Mouse (Mus musculus) heart, embryonic 16.5 days (tissue): ENCODE results near the gene Ell. TPM values are rescaled to one million over a fixed set of nuclear protein-coding genes. Genes with fewer than 3 reads are reported as not detected.
"Not testable (repeated sequence)": the region's sequence is repeated elsewhere in the genome, so short reads cannot be mapped to it uniquely, and the experiment has no call there.

Experiments
- ATAC-seq: fragments of 200-750 bp; cut with Nextera tagmentation; replicated peaks from 2 replicates; pipeline ENCODE4 v1.8.0; 2017; ENCODE audit warnings: moderate number of reproducible peaks; ENCODE audit not compliant: insufficient read depth, low FRiP score; ENCODE audit errors: extremely low read depth
- H3K27ac ChIP-seq: fragments of 300-500 bp; sonication (generic); 2 replicates; pipeline ENCODE4 v1.5.1; 2014; ENCODE audit warnings: mild to moderate bottlenecking, low read length, control low read depth, moderate library complexity
- H3K27me3 ChIP-seq: fragments of 300-500 bp; sonication (generic); 2 replicates; pipeline ENCODE4 v1.6.1; 2014; ENCODE audit warnings: low read length, mixed read lengths; ENCODE audit not compliant: control insufficient read depth, insufficient read depth
- H3K36me3 ChIP-seq: fragments of 300-500 bp; sonication (generic); 2 replicates; pipeline ENCODE4 v1.6.1; 2014; ENCODE audit not compliant: control insufficient read depth, insufficient read depth
- H3K4me1 ChIP-seq: fragments of 300-500 bp; sonication (generic); 2 replicates; pipeline ENCODE4 v1.6.1; 2014; ENCODE audit warnings: low read length, mixed read lengths; ENCODE audit not compliant: control insufficient read depth, insufficient read depth
- H3K4me2 ChIP-seq: fragments of 300-500 bp; sonication (generic); 2 replicates; pipeline ENCODE4 v1.6.1; 2014; ENCODE audit warnings: low read depth, mild to moderate bottlenecking, control low read depth, low read length
- H3K4me3 ChIP-seq: fragments of 300-500 bp; sonication (generic); 2 replicates; pipeline ENCODE4 v1.5.1; 2014; ENCODE audit warnings: mild to moderate bottlenecking, control low read depth, low read length
- H3K9ac ChIP-seq: fragments of 300-500 bp; sonication (generic); 2 replicates; pipeline ENCODE4 v1.6.1; 2014; ENCODE audit warnings: low read length, control low read depth
- H3K9me3 ChIP-seq: fragments of 300-500 bp; sonication (generic); replicated peaks from 2 replicates; pipeline ENCODE4 v1.6.1; 2016; ENCODE audit warnings: low read length; ENCODE audit not compliant: control insufficient read depth
- WGBS: fragments of 180-500 bp; shearing (Covaris S2); extraction: QIAGEN DNeasy Blood & Tissue Kit; methylation state at CpG from one replicate; pipeline ENCODE4 v1.1.7; 2014; 5-methylcytosine and 5-hydroxymethylcytosine counted together
- polyA plus RNA-seq: library from polyadenylated mRNA; unstranded; fragments of >200 nt; fragmentation: Nextera tagmentation; extraction: Ambion mirVana; gene quantifications from 2 replicates; pipeline ENCODE4 v1.2.1, GENCODE M21; 2015

The Ell gene
- polyA plus RNA-seq, 1 experiment from 2014 or later = 14.0 TPM

DNA sequence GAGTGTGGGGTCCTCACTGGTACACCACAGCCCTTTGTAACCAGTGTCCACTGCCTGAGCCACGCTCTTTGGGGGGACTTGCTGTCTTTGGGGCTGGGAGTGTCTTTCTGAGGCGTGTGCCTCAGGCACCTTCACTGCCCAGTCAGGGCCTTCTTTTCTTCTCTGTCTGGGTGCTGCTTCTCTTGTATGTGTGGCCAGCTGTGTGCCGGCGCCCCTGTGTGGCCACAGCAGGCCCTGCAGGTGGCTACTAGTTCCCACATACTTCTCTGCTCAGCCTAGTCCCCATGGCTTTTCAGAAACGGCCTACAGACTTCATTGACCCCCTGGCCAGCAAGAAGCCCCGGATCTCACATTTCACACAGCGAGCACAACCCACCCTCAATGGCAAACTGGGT lies 46.0 kb downstream of the Ell start:
- no peak overlapping the region for H3K27ac ChIP-seq

DNA sequence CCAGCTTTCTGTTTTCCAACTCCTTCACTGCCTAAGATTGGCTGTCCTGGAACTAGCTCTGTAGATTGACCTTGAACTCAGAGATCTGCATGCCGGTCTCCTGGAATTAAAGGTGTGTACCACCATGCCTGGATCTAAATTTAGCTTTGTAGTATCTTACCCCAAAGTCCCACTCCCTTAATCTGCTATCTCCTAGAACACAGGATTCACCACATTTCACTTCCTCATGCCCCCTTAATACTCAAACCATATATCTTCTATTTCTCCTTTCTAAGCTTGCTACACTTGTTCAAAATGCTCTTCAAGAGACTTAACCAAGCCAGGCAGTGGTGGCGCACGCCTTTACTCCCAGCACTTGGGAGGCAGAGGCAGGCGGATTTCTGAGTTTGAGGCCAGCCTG lies 48.7 kb downstream of the Ell start:
- H3K27me3 ChIP-seq, H3K4me2 ChIP-seq, H3K27ac ChIP-seq, H3K4me1 ChIP-seq, H3K4me3 ChIP-seq, H3K9ac ChIP-seq, ATAC-seq, H3K9me3 ChIP-seq: not testable (repeated sequence)
- 81% methylated on average over 4 of the region's 4 CpGs for WGBS
- H3K36me3 ChIP-seq = peaks cover 27% of the 10 kb centered on the region

More for the DNA sequence above, 46.0 kb downstream of the Ell start:
- Histone ChIP-seq H3K9me3 (no peaks in the 10 kb centered on the region), H3K4me2 (no peak overlapping the region), H3K4me1 (peaks cover 3% of the 10 kb centered on the region; the same call in 1 of the 2 replicates), H3K36me3 (peaks cover 27% of the 10 kb centered on the region), H3K9ac (no peak overlapping the region), H3K4me3 (no peak overlapping the region), H3K27me3 (no peaks in the 10 kb centered on the region)
- WGBS = 40% methylated on average over 7 of the region's 7 CpGs
- ATAC-seq = peak; percentile 65

DNA sequence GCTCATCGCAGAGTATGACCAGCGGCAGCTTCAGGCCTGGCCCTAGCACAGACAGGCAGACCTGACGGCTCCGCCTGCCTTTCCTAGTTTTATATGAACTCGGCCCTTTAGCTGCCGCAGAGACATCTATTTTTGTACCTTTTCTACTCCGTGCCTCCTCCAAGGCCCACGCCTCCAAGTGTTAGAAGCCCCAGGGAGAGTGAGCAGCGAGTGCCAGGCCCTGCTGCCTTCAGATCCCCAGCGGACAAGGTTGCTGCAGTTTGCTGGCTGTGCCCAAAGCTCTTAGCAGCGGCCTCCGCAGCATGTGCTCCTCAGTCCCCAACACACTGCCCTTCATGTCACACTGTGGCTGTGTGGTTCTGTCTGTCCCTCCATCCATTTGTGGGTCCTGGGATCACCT lies 52.3 kb downstream of the Ell start:
- no peaks in the 10 kb centered on the region for H3K27me3 ChIP-seq
- H3K9ac ChIP-seq = no peak overlapping the region
- H3K4me2 ChIP-seq = no peak overlapping the region
- no peak overlapping the region for H3K4me3 ChIP-seq
- H3K9me3 ChIP-seq = no peaks in the 10 kb centered on the region
- H3K4me1 ChIP-seq = peaks cover 20% of the 10 kb centered on the region
- H3K27ac ChIP-seq = peak overlapping the region; percentile 9; the same call in 1 of the 2 replicates
- 63% methylated on average over 12 of the region's 12 CpGs for WGBS
- ATAC-seq = no peak
- H3K36me3 ChIP-seq = peaks cover 21% of the 10 kb centered on the region

DNA sequence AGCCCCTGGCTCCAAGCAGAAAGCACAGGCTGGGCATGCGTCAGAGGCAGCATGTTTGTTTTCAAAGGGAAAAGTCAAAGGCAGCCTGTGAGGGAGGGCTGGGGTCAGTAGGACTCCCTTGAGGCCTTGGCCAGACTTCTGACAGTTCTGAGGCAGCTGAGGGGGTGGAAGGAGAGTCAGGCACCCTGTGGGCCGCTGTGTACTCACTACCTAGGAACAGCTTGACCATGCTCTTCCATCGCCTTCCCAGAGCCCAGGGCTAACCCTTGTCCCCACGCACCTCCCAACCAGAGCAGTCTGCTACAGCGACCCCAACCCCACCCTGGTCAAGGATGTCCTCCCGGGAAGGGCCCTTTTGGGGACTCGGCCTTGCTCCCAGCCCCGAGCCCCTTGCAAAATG lies 53.9 kb downstream of the Ell start:
- WGBS = 42% methylated on average over 8 of the region's 8 CpGs
- H3K4me3 ChIP-seq = no peak overlapping the region; the same call in 1 of the 2 replicates

DNA sequence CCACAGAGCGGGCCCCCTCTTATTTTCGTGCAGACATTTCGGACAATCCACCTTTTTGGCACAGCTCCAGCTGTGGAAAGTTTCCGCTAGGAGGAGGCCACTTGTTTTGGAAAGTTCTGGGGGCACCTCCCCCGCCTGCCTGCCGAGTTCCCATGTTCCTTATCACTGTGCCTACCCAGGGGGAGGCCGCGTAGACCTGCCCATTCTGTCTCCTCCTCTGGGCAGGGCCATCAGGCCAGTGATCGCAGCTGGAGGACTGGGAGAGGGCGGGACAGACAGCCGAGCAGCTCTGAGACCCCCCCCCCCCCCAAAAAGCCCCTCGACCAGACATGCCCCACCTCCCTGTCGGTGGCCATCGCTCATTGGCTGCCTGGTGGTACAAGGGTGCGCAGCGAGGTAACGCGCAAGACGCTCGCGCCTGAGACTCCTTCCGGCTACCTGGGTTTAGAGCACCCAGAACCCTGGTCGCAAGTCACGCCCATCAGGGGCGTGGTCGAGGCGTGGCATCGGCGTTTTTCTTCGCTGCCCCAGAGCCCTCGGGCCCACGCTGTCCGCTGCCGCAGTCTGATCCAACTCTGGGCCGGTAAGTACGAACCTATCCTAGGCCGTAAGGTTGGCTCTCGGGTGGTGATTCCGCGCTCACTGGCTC lies 54.8 kb downstream of the Ell start, which contains the start of gene Isyna1:
Isyna1 (plus strand) TSS at position 413 of the 649 bp plus-strand sequence.
- WGBS = under 1% methylated on average over 40 of the region's 40 CpGs
- Histone ChIP-seq H3K4me1 (peaks cover 27% of the 10 kb centered on the region), H3K36me3 (peaks cover 18% of the 10 kb centered on the region)

More for the DNA sequence above, 53.9 kb downstream of the Ell start:
- Histone ChIP-seq H3K36me3 (peaks cover 21% of the 10 kb centered on the region), H3K9ac (peak overlapping the region; percentile 88), H3K27me3 (no peaks in the 10 kb centered on the region), H3K27ac (peak overlapping the region; percentile 87), H3K4me2 (peak overlapping the region; percentile 99), H3K4me1 (peaks cover 21% of the 10 kb centered on the region), H3K9me3 (no peaks in the 10 kb centered on the region)
- no peak for ATAC-seq

DNA sequence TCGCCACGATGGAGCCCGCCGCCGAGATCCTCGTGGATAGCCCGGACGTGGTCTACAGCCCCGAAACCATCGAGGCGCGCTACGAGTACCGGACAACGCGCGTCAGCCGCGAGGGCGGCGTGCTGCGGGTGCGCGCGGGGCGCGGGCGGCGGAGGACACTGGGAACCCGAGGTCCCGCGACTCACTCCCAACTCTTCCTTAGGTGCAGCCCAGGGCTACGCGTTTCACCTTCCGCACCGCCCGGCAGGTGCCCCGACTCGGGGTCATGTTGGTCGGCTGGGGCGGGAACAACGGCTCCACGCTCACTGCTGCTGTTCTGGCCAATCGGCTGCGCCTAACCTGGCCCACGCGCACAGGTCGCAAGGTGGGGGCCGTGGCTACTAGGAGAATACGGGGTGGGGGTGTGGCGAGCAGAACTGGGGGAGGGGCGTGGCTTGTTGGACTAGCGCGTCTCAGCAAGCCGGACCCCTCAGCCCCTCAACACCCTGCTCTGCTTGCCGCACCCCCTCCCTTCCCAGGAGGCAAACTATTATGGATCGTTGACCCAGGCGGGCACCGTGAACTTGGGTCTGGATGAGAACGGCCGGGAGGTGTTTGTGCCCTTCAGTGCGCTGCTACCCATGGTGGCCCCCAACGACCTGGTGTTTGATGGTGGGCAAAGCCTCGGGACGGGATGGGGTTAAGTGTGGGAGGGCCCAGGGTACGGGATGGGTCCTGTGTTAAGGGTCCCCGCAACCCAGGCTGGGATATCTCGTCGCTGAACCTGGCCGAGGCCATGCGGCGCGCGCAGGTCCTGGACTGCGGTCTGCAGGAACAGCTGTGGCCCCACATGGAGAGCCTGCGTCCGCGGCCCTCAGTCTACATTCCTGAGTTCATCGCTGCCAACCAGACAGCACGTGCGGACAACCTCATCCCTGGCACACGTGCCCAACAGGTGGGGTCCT lies 55.6 kb downstream of the Ell start:
- Histone ChIP-seq H3K27me3 (no peaks in the 10 kb centered on the region), H3K27ac (peak overlapping the region; percentile 87), H3K9ac (peak overlapping the region; percentile 88), H3K9me3 (no peaks in the 10 kb centered on the region), H3K4me1 (peaks cover 27% of the 10 kb centered on the region), H3K36me3 (peaks cover 18% of the 10 kb centered on the region), H3K4me3 (peak overlapping the region; percentile 71), H3K4me2 (peak overlapping the region; percentile 99)
- peak; percentile 3 for ATAC-seq
- 9% methylated on average over 82 of the region's 82 CpGs for WGBS

More for the DNA sequence above, 54.8 kb downstream of the Ell start, which contains the start of gene Isyna1:
- no peaks in the 10 kb centered on the region for H3K27me3 ChIP-seq
- peak within 1 kb of the TSS; percentile 87 for H3K27ac ChIP-seq
- H3K9me3 ChIP-seq = no peaks in the 10 kb centered on the region
- H3K4me3 ChIP-seq = peak within 1 kb of the TSS; percentile 71
- peak within 1 kb of the TSS; percentile 88 for H3K9ac ChIP-seq
- ATAC-seq = peak; percentile 88
- H3K4me2 ChIP-seq = peak within 1 kb of the TSS; percentile 99

DNA sequence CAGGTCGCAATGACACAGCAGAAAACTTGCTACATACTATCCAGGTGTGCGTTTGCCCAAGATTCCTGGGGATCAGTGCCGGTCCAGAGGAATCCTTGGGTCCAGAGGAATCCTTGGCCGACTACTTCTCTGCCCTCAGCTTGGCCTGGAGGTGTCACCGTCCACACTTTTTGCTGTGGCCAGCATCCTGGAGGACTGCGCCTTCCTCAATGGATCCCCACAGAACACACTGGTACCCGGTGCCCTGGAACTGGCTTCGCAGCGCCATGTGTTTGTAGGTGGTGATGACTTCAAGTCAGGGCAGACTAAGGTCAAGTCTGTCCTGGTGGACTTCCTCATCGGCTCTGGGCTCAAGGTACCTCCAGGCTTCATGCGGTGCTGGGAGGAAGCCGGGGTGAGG lies 56.6 kb downstream of the Ell start:
- Histone ChIP-seq H3K4me3 (no peak overlapping the region), H3K27ac (no peak overlapping the region), H3K9ac (no peak overlapping the region), H3K4me2 (no peak overlapping the region), H3K36me3 (peaks cover 11% of the 10 kb centered on the region), H3K9me3 (no peaks in the 10 kb centered on the region), H3K4me1 (peaks cover 34% of the 10 kb centered on the region), H3K27me3 (no peaks in the 10 kb centered on the region)
- 92% methylated on average over 12 of the region's 12 CpGs for WGBS
- no peak for ATAC-seq

DNA sequence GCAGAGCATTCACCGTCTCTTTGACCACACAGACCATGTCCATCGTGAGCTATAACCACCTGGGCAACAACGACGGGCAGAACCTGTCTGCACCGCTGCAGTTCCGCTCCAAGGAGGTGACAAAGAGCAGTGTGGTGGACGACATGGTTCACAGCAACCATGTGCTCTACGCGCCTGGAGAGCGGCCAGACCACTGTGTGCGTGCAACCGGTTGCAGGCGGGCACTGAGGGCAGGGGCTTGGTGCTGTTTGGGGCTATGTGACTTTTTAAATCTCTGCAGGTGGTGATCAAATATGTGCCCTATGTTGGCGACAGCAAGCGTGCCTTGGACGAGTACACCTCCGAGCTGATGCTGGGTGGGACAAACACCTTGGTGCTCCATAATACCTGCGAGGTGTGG lies 57.0 kb downstream of the Ell start:
- Histone ChIP-seq H3K9ac (no peak overlapping the region), H3K4me2 (no peak overlapping the region), H3K4me3 (no peak overlapping the region), H3K27ac (no peak overlapping the region), H3K9me3 (no peaks in the 10 kb centered on the region), H3K36me3 (peaks cover 11% of the 10 kb centered on the region), H3K27me3 (no peaks in the 10 kb centered on the region), H3K4me1 (peaks cover 38% of the 10 kb centered on the region)
- WGBS = 93% methylated on average over 18 of the region's 18 CpGs
- no peak for ATAC-seq
